Mouse (Mus musculus) right cerebral cortex, postnatal 14 days (tissue): ENCODE measurements at regions not wholly inside any gene's neighbourhood (a gene's known extent, or its start where the extent isn't known, plus 50 kb on each side); places are given as distances from the start of the nearest gene placed in this dataset.
"Not testable (repeated sequence)": the region's sequence is repeated elsewhere in the genome, so short reads cannot be mapped to it uniquely, and the experiment has no call there.

Experiments
- DNase-seq: peaks from one replicate; pipeline ENCODE4 v3.0.0; 2022

- no peak for DNase-seq
Measured at GRCm38 (mm10) chr1:7388627-7389026, 2580.9 kb downstream of the Gm37988 start.

DNA sequence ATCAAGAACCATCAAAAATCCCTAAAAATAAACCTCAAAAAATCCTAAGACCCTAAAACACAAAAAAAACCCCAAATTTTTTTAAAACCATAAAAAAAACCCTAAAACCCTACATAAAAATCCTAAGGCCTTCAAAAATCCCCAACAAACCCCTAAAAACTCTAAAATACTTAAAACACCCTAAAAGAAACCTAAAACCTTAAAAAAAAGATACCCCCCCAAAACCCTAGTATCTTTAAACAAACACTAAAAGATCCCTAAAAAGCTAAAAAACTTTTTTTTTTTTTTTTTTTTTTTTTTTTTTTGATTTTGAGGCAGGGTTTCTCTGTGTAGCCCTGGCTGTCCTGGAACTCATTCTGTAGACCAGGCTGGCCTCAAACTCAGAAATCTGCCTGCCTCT, 2585.8 kb downstream of the Gm37988 start:
- DNase-seq = no peak

DNA sequence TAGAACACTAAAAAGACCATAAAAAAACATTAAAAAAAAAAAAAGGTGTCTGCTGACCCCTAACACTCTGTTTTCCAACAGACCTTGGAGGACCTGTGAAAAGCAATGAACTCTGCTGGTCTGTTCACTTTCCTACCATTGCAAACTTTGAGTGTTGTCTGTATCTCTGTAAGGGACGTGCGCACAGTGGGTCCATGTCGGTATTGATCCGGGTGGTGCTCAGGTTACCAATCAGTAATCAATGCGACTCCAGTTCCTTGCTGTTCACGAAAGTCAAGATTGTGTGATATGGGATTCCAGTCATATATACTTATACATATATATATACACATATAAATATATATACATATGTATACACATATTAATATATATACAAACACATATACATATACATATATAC, 2586.5 kb downstream of the Gm37988 start:
- DNase-seq = no peak

DNA sequence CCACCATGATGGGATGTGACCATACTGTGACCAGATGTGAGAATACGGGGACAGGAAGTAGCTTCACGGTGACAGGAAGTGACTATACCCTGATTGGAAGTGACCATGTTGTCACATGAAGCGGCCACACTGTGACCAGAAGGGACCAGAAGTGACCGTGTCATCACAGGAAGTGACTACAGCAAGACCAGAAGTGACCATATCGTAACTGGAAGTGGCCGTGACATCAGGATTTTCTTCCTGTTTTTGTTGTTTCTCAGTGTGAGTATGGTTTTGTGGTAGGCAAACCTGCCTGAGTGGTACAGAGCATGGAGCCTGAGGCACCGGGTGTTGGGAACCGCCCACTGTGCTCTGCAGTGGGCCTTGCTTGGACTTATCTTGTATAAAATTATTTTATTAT, 2587.8 kb downstream of the Gm37988 start:
- no peak for DNase-seq

DNA sequence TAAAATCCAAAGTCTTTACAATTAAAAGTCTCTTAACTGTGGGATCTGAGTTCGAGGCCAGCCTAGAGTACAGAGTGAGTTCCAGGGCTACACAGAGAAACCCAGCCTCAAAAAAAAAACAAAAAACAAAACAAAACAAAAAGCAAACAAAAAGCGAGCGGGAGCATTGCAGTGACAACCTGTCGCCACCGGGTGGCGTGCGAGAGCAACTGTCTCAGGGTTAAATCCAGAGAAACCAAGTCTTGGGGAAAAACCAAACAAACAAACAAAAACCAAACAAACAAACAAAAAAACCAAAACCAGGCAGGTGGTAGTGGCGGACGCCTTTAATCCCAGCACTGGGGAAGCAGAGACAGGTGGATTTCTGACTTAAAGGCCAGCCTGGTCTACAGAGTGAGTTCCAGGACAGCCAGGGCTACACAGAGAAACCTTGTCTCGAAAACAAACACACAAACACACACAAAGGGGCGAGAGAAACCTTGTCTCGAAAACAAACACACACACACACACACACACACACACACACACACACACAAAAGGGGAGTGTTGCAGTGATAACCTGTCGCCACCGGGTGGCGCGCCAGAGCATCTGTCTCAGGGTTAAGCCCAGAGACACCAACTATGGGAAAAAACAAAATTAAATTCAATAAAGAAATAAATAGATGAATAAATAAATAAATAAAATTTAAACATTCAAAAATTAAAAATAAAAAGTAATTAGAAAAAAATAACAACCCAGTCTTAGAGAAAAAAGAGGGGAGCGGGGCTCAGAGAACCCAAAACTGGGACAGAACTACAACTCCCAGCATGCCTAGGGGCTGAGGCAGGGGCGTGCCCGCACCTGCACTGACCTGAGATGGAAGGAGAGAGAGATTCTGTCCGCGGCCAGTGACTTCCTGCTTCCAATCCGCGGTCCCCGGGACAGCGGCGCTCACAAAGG, 2589.4 kb downstream of the Gm37988 start:
- peak; percentile 47 for DNase-seq

- peak; percentile 98 for DNase-seq
Measured at GRCm38 (mm10) chr1:7397807-7398446, 2590.2 kb downstream of the Gm37988 start.

DNA sequence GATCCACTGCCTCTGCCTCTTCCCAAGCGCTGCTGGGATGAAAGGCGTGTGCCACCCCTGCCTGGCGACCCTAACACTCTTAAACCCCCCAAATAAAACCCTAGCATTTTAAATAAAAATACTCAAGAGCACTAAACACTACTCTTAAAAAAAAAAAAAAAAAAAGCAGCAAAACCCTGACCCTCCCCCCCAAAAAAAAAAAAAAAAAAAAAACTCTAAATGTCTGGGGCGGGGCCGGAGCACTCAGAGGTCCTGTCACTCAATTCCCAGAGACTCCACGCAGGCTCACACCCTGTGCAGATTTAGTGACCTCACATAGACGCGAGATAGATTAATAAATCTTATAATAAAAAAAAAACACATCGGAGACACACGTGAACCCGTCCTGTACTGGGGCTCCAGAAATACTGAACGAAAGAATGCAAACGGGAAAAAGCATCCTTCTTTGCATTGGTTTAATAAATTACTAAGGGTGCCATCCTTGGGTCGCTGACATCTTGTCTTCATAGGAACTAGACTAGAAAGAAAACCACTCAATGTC, 2591.1 kb downstream of the Gm37988 start:
- no peak for DNase-seq

GRCm38 (mm10) chr1:7405651-7406050, 2598.0 kb downstream of the Gm37988 start:
- not testable (repeated sequence) for DNase-seq

- DNase-seq = no peak
Measured at GRCm38 (mm10) chr1:7414444-7414843, 2606.8 kb downstream of the Gm37988 start.

DNA sequence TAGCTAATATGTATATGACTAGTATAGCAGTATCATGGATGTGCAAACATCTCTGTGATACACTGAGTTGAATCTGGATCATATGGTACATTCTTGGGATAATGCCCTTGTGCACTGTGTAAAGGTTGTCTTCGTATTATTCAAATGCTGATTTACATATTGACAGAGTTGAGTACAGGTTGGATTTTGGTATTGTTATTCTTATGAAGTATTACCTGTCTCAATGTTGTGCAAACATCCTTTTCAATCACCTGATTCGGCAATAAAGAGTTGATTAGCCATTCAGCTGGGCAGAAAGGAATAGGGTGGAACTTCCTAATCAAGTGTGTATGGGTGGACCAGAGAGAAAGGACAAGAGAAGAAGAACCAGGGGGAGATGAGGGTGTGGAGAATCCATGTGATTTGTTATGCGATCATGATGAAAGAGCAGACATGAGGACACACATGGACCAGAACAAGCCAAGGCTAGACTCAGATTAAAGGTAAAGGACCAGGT, 2644.0 kb downstream of the Gm37988 start:
- DNase-seq = no peak

GRCm38 (mm10) chr1:7454931-7455330, 2647.2 kb downstream of the Gm37988 start:
- DNase-seq = no peak

- DNase-seq = no peak
Measured at GRCm38 (mm10) chr1:7457895-7458294, 2650.2 kb downstream of the Gm37988 start.

- DNase-seq = no peak
Measured at GRCm38 (mm10) chr1:7494096-7494495, 2686.4 kb downstream of the Gm37988 start.

DNA sequence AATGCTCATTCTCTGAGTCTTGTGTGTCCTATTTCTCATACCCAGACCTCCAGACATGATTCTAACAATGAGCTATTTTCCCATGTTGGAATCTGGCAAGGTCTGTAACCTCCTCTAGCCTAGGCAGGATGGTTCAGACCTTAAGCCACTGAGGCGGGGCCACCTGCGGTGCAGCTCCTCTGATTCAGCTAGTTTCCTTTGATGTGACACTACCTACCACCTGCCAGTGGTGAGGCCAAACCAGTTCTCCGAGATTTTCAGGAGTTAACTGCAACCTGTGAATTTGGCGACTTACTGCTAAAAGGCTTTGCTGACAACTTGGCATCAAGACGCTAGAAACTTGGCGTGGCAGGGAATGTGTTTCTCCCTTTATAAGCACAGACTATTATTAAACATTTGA, 2691.3 kb downstream of the Gm37988 start:
- DNase-seq = no peak

DNA sequence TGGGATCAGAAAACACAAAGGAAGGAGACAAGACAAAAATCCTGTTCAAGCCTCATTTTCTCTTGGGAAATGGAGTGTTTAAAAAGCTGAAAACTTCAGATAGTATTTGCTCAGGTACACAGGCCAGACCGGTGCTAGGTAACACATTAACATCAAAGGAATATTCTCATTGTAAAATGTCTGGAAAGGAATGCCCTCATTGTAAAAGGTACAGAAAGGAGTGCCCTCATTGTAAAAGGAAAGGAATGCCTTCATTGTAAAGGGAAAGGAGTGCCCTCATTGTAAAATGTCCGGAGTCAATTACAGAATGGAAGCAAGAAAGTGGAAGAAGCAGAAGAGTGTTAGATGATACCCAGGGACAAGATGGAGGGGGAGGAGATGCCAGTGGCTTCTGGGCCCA, 2694.7 kb downstream of the Gm37988 start:
- DNase-seq = no peak

GRCm38 (mm10) chr1:7518791-7519190, 2711.1 kb downstream of the Gm37988 start:
- no peak for DNase-seq

DNA sequence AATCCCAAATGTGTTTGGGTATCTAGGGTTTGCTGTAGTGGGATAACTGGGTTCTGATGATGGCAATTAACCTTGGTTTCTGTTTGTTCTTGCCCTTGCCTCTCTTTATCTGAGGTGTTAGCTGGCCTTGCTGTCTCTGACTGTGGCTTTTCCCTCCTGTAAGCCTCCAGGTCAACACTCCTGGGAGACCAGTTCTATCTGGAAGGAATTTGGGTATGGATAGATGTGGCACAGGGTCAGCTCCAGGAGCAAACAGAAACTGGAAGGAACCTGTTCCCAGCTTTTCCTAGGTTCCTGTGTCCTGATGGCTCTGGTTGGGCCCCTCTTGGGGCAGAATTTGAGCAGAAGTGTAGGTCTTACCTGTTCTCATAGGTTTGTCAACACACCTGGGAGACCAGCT, 2725.8 kb downstream of the Gm37988 start:
- DNase-seq = no peak

GRCm38 (mm10) chr1:7535191-7535590, 2727.5 kb downstream of the Gm37988 start:
- DNase-seq = no peak

DNA sequence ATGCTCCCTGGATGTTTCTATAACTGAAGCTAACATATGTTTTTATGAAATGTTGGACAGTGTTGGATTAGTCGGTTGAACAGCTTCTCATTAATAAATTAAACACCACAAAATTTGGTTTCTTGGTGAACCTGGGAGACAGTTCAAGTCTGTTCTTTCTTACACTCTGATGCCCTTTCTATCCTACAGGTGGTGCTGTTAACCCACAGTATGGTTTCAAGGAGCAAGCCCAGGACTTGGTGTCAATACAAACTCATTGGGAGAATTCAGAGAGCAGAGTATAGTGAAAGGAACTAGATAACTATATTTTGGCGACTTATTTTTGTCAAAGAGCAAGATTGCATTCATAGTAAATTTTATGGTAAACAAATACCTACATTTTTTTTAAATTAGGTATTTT, 2735.8 kb downstream of the Gm37988 start:
- no peak for DNase-seq

- no peak for DNase-seq
Measured at GRCm38 (mm10) chr1:7548261-7548660, 2740.6 kb downstream of the Gm37988 start.

- DNase-seq = no peak
Measured at GRCm38 (mm10) chr1:7574787-7575186, 2767.1 kb downstream of the Gm37988 start.

- no peak for DNase-seq
Measured at GRCm38 (mm10) chr1:7586409-7586808, 2778.7 kb downstream of the Gm37988 start.

GRCm38 (mm10) chr1:7591327-7591726, 2783.6 kb downstream of the Gm37988 start:
- DNase-seq = no peak
